Mouse (Mus musculus): ENCODE results near the gene Dcun1d2. TPM values are rescaled to one million over a fixed set of nuclear protein-coding genes. Genes with fewer than 3 reads are reported as not detected.

The Dcun1d2 gene
- polyA plus RNA-seq, 1 experiment from 2014 or later, result 23.6 TPM

GRCm38 (mm10) chr8:13306309-13306909, 18.5 kb upstream of the Dcun1d2 start:
- H3K4me1 ChIP-seq (ENCODE audit: control insufficient read depth, insufficient read depth, low read length), result no peaks in the 10 kb centered on the region
- no peak overlapping the region for H3K4me3 ChIP-seq (ENCODE audit: low read depth, low read length)
- H3K4me2 ChIP-seq (replicated peaks; ENCODE audit: low read depth, low read length), result no peak overlapping the region
- no peak overlapping the region for H3K27ac ChIP-seq (ENCODE audit: low read length)
- H3K9me3 ChIP-seq (ENCODE audit: control insufficient read depth, low read depth, low read length), result no peaks in the 10 kb centered on the region
- H3K36me3 ChIP-seq (ENCODE audit: control insufficient read depth, insufficient read depth, low read length), result peaks cover 21% of the 10 kb centered on the region
- no peak for ATAC-seq (ENCODE audit: insufficient number of reproducible peaks, insufficient read depth, low FRiP score, low read depth)
- 78% methylated on average over 7 of the region's 7 CpGs for WGBS
- no peak overlapping the region for H3K9ac ChIP-seq (replicated peaks; ENCODE audit: low read depth, low read length)
- no peaks in the 10 kb centered on the region for H3K27me3 ChIP-seq (ENCODE audit: control insufficient read depth, insufficient read depth, low read length)

DNA sequence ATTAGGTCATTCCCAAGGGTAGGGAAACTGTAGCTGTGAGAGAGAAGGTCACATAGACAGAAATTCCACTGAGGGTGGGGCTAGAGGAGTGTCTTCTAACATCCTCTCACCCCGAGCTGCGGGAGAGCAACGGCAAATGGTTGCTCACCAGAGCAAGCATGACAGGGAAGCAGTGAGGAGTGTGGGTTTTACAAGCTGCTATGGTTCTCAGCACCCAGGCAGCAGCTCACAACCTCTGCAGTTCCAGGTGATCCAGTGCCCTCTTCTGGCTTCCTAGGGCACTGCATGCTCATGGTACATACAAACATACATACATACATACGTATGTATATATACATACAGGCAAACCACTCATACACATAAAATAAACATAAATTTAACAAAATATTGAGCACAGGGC, 18.0 kb upstream of the Dcun1d2 start:
- Histone ChIP-seq H3K27me3 (ENCODE audit: control insufficient read depth, insufficient read depth, low read length) (no peaks in the 10 kb centered on the region), H3K9ac (replicated peaks; ENCODE audit: low read depth, low read length) (no peak overlapping the region), H3K36me3 (ENCODE audit: control insufficient read depth, insufficient read depth, low read length) (peaks cover 20% of the 10 kb centered on the region), H3K27ac (ENCODE audit: low read length) (no peak overlapping the region), H3K4me3 (ENCODE audit: low read depth, low read length) (no peak overlapping the region), H3K4me2 (replicated peaks; ENCODE audit: low read depth, low read length) (no peak overlapping the region), H3K9me3 (ENCODE audit: control insufficient read depth, low read depth, low read length) (no peaks in the 10 kb centered on the region), H3K4me1 (ENCODE audit: control insufficient read depth, insufficient read depth, low read length) (no peaks in the 10 kb centered on the region)
- ATAC-seq (ENCODE audit: insufficient number of reproducible peaks, insufficient read depth, low FRiP score, low read depth), result no peak
- WGBS, result 93% methylated on average over 4 of the region's 4 CpGs

DNA sequence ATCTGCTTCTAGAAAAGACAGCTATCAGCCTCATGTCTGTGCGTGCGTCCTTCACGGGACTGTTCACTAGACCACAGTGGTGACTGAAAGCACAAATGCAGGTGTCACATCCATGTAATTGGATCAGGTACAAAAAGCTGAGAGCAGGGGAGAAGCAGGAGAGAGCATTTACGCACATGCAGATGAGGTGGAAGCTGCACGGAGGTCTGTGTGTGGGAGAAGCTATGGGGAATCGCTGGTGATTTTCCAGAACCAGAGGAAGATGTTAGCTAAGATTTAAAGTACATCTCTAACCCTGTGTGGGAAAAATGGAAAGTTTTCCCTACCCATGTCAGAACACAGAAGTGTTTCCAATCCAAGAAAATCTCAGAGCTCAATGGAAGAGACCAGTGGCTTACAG, 17.5 kb upstream of the Dcun1d2 start:
- Histone ChIP-seq H3K36me3 (ENCODE audit: control insufficient read depth, insufficient read depth, low read length) (peaks cover 16% of the 10 kb centered on the region), H3K27me3 (ENCODE audit: control insufficient read depth, insufficient read depth, low read length) (no peaks in the 10 kb centered on the region), H3K27ac (ENCODE audit: low read length) (no peak overlapping the region), H3K4me2 (replicated peaks; ENCODE audit: low read depth, low read length) (no peak overlapping the region), H3K9ac (replicated peaks; ENCODE audit: low read depth, low read length) (no peak overlapping the region), H3K4me1 (ENCODE audit: control insufficient read depth, insufficient read depth, low read length) (no peaks in the 10 kb centered on the region), H3K4me3 (ENCODE audit: low read depth, low read length) (no peak overlapping the region), H3K9me3 (ENCODE audit: control insufficient read depth, low read depth, low read length) (no peaks in the 10 kb centered on the region)
- 92% methylated on average over 6 of the region's 6 CpGs for WGBS
- no peak for ATAC-seq (ENCODE audit: insufficient number of reproducible peaks, insufficient read depth, low FRiP score, low read depth)

GRCm38 (mm10) chr8:13301036-13301435, 13.1 kb upstream of the Dcun1d2 start:
- no peak overlapping the region for H3K4me2 ChIP-seq (replicated peaks; ENCODE audit: low read depth, low read length)
- no peak overlapping the region for H3K4me3 ChIP-seq (ENCODE audit: low read depth, low read length)
- ATAC-seq (ENCODE audit: insufficient number of reproducible peaks, insufficient read depth, low FRiP score, low read depth), result no peak
- H3K27ac ChIP-seq (ENCODE audit: low read length), result no peak overlapping the region
- peaks cover 35% of the 10 kb centered on the region; the same call in 1 of the 2 replicates for H3K36me3 ChIP-seq (ENCODE audit: control insufficient read depth, insufficient read depth, low read length)
- H3K4me1 ChIP-seq (ENCODE audit: control insufficient read depth, insufficient read depth, low read length), result no peaks in the 10 kb centered on the region
- no peaks in the 10 kb centered on the region for H3K9me3 ChIP-seq (ENCODE audit: control insufficient read depth, low read depth, low read length)
- WGBS, result 94% methylated on average over 7 of the region's 7 CpGs
- H3K9ac ChIP-seq (replicated peaks; ENCODE audit: low read depth, low read length), result no peak overlapping the region
- H3K27me3 ChIP-seq (ENCODE audit: control insufficient read depth, insufficient read depth, low read length), result no peaks in the 10 kb centered on the region

DNA sequence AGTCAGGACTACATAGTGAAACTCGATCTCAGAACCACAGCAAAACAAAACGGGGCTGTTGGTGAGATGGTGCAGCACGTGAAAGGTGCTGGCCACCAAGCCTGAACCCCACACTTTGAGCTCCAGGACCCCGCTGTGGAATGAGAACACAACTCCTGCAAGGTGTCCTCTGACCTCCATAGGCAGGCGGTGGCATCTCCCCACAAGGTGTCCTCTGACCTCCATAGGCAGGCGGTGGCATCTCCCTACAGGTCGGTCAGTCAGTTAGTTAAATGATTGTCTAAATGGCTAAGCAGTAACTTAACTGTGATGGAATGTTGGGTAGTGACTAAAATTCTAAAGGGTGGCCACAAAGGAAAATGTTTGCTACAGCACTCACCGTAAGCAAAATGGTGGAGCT, 11.6 kb upstream of the Dcun1d2 start:
- WGBS, result 94% methylated on average over 8 of the region's 8 CpGs

DNA sequence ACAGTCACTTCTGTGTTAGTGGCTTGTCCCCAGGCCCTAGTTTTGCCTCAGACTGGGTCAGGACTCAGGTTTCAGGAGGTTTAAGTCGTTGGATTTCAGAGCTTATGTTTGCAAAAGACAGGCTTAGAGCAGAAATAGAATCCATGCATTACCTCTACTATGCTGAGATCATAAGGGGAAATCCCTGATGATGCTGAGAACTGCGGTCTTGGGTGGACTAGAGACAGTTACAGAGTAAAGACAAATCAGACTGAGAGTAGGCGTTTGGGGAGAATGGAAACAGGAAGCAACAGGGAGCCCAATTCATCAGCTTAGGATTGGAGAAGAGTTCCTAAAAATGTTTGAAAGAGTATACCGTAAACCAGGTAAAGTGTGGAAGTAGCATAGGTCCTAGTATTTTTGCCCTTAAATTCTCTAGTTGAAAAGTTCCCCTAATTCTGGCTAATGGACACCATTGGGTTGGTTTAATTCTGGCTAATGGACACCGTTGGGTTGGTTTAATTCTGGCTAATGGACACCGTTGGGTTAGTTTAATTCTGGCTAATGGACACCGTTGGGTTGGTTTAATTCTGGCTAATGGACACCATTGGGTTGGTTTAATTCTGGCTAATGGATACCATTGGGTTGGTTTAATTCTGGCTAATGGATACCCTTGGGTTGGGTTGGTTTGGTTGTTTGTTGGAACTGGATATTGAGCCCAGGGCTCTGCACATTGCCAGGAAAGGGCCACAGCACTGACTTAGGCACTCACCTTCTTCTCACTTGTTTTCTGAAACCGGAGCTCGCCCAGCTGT, 5.9 kb upstream of the Dcun1d2 start:
- H3K9me3 ChIP-seq (ENCODE audit: control insufficient read depth, low read depth, low read length), result no peaks in the 10 kb centered on the region
- H3K4me1 ChIP-seq (ENCODE audit: control insufficient read depth, insufficient read depth, low read length), result peaks cover 4% of the 10 kb centered on the region; the same call in 1 of the 2 replicates
- no peak overlapping the region for H3K27ac ChIP-seq (ENCODE audit: low read length)
- 94% methylated on average over 9 of the region's 9 CpGs for WGBS
- H3K36me3 ChIP-seq (ENCODE audit: control insufficient read depth, insufficient read depth, low read length), result peaks cover 37% of the 10 kb centered on the region
- no peaks in the 10 kb centered on the region for H3K27me3 ChIP-seq (ENCODE audit: control insufficient read depth, insufficient read depth, low read length)
- no peak overlapping the region for H3K9ac ChIP-seq (replicated peaks; ENCODE audit: low read depth, low read length)
- H3K4me2 ChIP-seq (replicated peaks; ENCODE audit: low read depth, low read length), result no peak overlapping the region
- no peak for ATAC-seq (ENCODE audit: insufficient number of reproducible peaks, insufficient read depth, low FRiP score, low read depth)
- no peak overlapping the region for H3K4me3 ChIP-seq (ENCODE audit: low read depth, low read length)

More for the DNA sequence above, 11.6 kb upstream of the Dcun1d2 start:
- Histone ChIP-seq H3K9me3 (ENCODE audit: control insufficient read depth, low read depth, low read length) (no peaks in the 10 kb centered on the region), H3K9ac (replicated peaks; ENCODE audit: low read depth, low read length) (no peak overlapping the region), H3K27me3 (ENCODE audit: control insufficient read depth, insufficient read depth, low read length) (no peaks in the 10 kb centered on the region), H3K36me3 (ENCODE audit: control insufficient read depth, insufficient read depth, low read length) (peaks cover 49% of the 10 kb centered on the region), H3K4me1 (ENCODE audit: control insufficient read depth, insufficient read depth, low read length) (no peaks in the 10 kb centered on the region), H3K27ac (ENCODE audit: low read length) (no peak overlapping the region), H3K4me2 (replicated peaks; ENCODE audit: low read depth, low read length) (no peak overlapping the region), H3K4me3 (ENCODE audit: low read depth, low read length) (no peak overlapping the region)
- ATAC-seq (ENCODE audit: insufficient number of reproducible peaks, insufficient read depth, low FRiP score, low read depth), result no peak

- H3K36me3 ChIP-seq (ENCODE audit: control insufficient read depth, insufficient read depth, low read length), result peaks cover 34% of the 10 kb centered on the region
- H3K9me3 ChIP-seq (ENCODE audit: control insufficient read depth, low read depth, low read length), result no peaks in the 10 kb centered on the region
- H3K9ac ChIP-seq (replicated peaks; ENCODE audit: low read depth, low read length), result no peak overlapping the region
- no peak overlapping the region for H3K4me3 ChIP-seq (ENCODE audit: low read depth, low read length)
- ATAC-seq (ENCODE audit: insufficient number of reproducible peaks, insufficient read depth, low FRiP score, low read depth), result no peak
- no peak overlapping the region for H3K27ac ChIP-seq (ENCODE audit: low read length)
- H3K4me1 ChIP-seq (ENCODE audit: control insufficient read depth, insufficient read depth, low read length), result peaks cover 8% of the 10 kb centered on the region; the same call in 1 of the 2 replicates
- no peak overlapping the region for H3K4me2 ChIP-seq (replicated peaks; ENCODE audit: low read depth, low read length)
- 30% methylated on average over 9 of the region's 9 CpGs for WGBS
- H3K27me3 ChIP-seq (ENCODE audit: control insufficient read depth, insufficient read depth, low read length), result no peaks in the 10 kb centered on the region
Observed at GRCm38 (mm10) chr8:13292364-13292763, 4.4 kb upstream of the Dcun1d2 start.

DNA sequence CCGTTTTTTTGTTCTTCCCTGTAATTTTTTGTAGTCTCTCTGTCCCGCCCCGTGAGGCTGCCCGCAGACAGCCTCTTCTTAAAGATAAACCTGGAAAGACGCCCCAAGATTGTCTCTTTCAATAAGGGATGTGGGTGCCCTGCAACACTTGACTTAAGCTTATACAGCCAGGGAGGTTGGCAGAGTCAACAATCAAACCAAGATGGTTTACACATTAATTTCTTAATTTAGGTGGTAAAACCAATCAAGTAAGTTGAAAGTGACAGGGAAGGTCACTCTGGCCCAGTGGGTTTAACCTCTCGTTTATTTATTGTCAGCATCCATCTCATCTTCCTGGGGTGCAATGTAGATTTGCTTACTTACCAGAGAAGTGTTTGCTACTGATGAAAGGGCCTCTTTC, 715 bp upstream of the Dcun1d2 start:
- peak overlapping the region; percentile 77 for H3K4me3 ChIP-seq (ENCODE audit: low read depth, low read length)
- ATAC-seq (ENCODE audit: insufficient number of reproducible peaks, insufficient read depth, low FRiP score, low read depth), result no peak
- H3K9ac ChIP-seq (replicated peaks; ENCODE audit: low read depth, low read length), result peak overlapping the region; percentile 81
- H3K27ac ChIP-seq (ENCODE audit: low read length), result peak overlapping the region; percentile 29; the same call in 1 of the 2 replicates
- H3K4me2 ChIP-seq (replicated peaks; ENCODE audit: low read depth, low read length), result peak overlapping the region; percentile 75
- no peaks in the 10 kb centered on the region for H3K27me3 ChIP-seq (ENCODE audit: control insufficient read depth, insufficient read depth, low read length)
- peaks cover 7% of the 10 kb centered on the region; the same call in 1 of the 2 replicates for H3K36me3 ChIP-seq (ENCODE audit: control insufficient read depth, insufficient read depth, low read length)
- 2% methylated on average over 6 of the region's 6 CpGs for WGBS
- no peaks in the 10 kb centered on the region for H3K9me3 ChIP-seq (ENCODE audit: control insufficient read depth, low read depth, low read length)
- peaks cover 16% of the 10 kb centered on the region for H3K4me1 ChIP-seq (ENCODE audit: control insufficient read depth, insufficient read depth, low read length)
